Mouse (Mus musculus) embryonic facial prominence, embryonic 13.5 days (tissue): ENCODE measurements at regions not wholly inside any gene's neighbourhood (a gene's known extent, or its start where the extent isn't known, plus 50 kb on each side); places are given as distances from the start of the nearest gene placed in this dataset.

ENCODE experiments used
- ATAC-seq: fragments of 200-750 bp; cut with Nextera tagmentation; 2 replicates; pipeline ENCODE4 v1.8.0; 2017; ENCODE audit warnings: low read depth; ENCODE audit not compliant: insufficient number of reproducible peaks, insufficient read depth, low FRiP score, low TSS enrichment
- H3K27ac ChIP-seq: fragments of 300-500 bp; sonication (generic); 2 replicates; pipeline ENCODE4 v1.5.1; 2015; ENCODE audit warnings: moderate library complexity, mild to moderate bottlenecking, inconsistent platforms
- H3K27me3 ChIP-seq: fragments of 300-500 bp; sonication (generic); 2 replicates; pipeline ENCODE4 v1.6.1; 2015; ENCODE audit warnings: mild to moderate bottlenecking, inconsistent platforms
- H3K36me3 ChIP-seq: fragments of 300-500 bp; sonication (generic); 2 replicates; pipeline ENCODE4 v1.6.1; 2015; ENCODE audit warnings: mild to moderate bottlenecking, inconsistent platforms
- H3K4me1 ChIP-seq: fragments of 300-500 bp; sonication (generic); 2 replicates; pipeline ENCODE4 v1.6.1; 2015; ENCODE audit warnings: inconsistent platforms
- H3K4me2 ChIP-seq: fragments of 300-500 bp; sonication (generic); 2 replicates; pipeline ENCODE4 v1.6.1; 2015; ENCODE audit warnings: moderate library complexity, mild to moderate bottlenecking, inconsistent platforms
- H3K4me3 ChIP-seq: fragments of 300-500 bp; sonication (generic); 2 replicates; pipeline ENCODE4 v1.5.1; 2015; ENCODE audit warnings: mild to moderate bottlenecking, inconsistent platforms
- H3K9ac ChIP-seq: fragments of 300-500 bp; sonication (generic); 2 replicates; pipeline ENCODE4 v1.6.1; 2015; ENCODE audit warnings: mild to moderate bottlenecking, inconsistent platforms
- H3K9me3 ChIP-seq: fragments of 300-500 bp; sonication (generic); 2 replicates; pipeline ENCODE4 v1.6.1; 2016; ENCODE audit warnings: inconsistent platforms
- WGBS: fragments of 180-500 bp; shearing (Covaris S2); methylation state at CpG from one replicate; pipeline ENCODE4 v1.1.7; 2015; ENCODE audit warnings: mixed read lengths; 5-methylcytosine and 5-hydroxymethylcytosine counted together

DNA sequence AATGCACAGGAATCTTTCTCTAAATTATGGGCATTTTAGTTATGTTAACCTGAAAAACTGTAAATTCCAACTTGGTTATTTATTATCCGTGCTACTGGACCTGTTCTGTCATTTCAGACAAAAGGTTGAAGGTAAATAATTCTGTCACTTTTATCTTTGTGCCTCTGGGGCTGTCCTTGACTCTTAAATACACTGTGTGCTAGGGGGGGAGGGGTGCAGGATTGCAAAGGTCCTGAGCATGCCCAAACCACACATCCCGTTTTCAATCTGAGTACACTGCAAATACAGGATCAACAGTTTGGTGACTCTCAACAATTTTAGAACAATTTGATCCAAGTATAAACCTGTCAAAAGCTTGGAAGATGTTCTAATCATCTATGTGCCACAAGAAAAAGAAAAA lies 227.4 kb upstream of the Pabpc6 start:
- no peaks in the 10 kb centered on the region for H3K36me3 ChIP-seq
- WGBS, result 37% methylated on average over 2 of the region's 2 CpGs
- H3K4me3 ChIP-seq, result no peak overlapping the region

DNA sequence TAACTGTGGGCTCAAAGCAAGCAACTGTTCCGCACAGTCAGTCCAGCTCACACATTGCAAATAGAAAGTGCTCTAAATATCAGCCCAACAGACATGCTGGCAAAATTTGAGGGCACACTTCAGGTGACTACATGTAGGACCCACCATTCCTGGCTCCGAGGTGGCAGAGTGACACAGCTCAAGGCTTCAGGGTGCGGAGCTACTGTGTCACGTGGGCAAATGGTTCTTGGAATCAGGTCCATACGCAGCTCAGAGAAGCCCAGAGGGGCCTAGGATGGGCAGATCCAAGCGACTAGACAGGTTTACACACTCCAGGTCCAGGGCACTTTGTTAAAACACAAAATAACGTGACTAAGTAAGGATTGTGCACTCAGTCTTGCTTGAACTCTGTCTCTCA lies 226.2 kb upstream of the Pabpc6 start:
- Histone ChIP-seq H3K4me3 (no peak overlapping the region), H3K27me3 (no peaks in the 10 kb centered on the region), H3K27ac (no peak overlapping the region), H3K36me3 (no peaks in the 10 kb centered on the region), H3K9ac (no peak overlapping the region), H3K9me3 (no peaks in the 10 kb centered on the region), H3K4me1 (peaks cover 12% of the 10 kb centered on the region), H3K4me2 (no peak overlapping the region)
- ATAC-seq, result no peak
- WGBS, result 71% methylated on average over 7 of the region's 7 CpGs

More for the DNA sequence above, 227.4 kb upstream of the Pabpc6 start:
- H3K27me3 ChIP-seq, result no peaks in the 10 kb centered on the region
- ATAC-seq, result no peak
- H3K9me3 ChIP-seq, result no peaks in the 10 kb centered on the region
- H3K4me1 ChIP-seq, result peaks cover 12% of the 10 kb centered on the region
- H3K27ac ChIP-seq, result no peak overlapping the region
- H3K9ac ChIP-seq, result no peak overlapping the region
- no peak overlapping the region for H3K4me2 ChIP-seq

- no peak for ATAC-seq
- peaks cover 12% of the 10 kb centered on the region for H3K4me1 ChIP-seq
- H3K4me2 ChIP-seq, result no peak overlapping the region
- H3K4me3 ChIP-seq, result no peak overlapping the region
- 59% methylated on average over 19 of the region's 19 CpGs for WGBS
- H3K27ac ChIP-seq, result no peak overlapping the region
- H3K36me3 ChIP-seq, result no peaks in the 10 kb centered on the region
- no peak overlapping the region for H3K9ac ChIP-seq
- no peaks in the 10 kb centered on the region for H3K27me3 ChIP-seq
- no peaks in the 10 kb centered on the region for H3K9me3 ChIP-seq
Observed at GRCm38 (mm10) chr17:9894828-9895685, 225.5 kb upstream of the Pabpc6 start.

GRCm38 (mm10) chr17:9893966-9894365 lies 224.4 kb upstream of the Pabpc6 start:
- H3K4me3 ChIP-seq, result no peak overlapping the region
- ATAC-seq, result no peak
- no peaks in the 10 kb centered on the region for H3K36me3 ChIP-seq
- peaks cover 12% of the 10 kb centered on the region for H3K4me1 ChIP-seq
- H3K9me3 ChIP-seq, result no peaks in the 10 kb centered on the region
- H3K9ac ChIP-seq, result no peak overlapping the region
- no peaks in the 10 kb centered on the region for H3K27me3 ChIP-seq
- H3K4me2 ChIP-seq, result no peak overlapping the region
- WGBS, result 46% methylated on average over 6 of the region's 6 CpGs
- H3K27ac ChIP-seq, result no peak overlapping the region

DNA sequence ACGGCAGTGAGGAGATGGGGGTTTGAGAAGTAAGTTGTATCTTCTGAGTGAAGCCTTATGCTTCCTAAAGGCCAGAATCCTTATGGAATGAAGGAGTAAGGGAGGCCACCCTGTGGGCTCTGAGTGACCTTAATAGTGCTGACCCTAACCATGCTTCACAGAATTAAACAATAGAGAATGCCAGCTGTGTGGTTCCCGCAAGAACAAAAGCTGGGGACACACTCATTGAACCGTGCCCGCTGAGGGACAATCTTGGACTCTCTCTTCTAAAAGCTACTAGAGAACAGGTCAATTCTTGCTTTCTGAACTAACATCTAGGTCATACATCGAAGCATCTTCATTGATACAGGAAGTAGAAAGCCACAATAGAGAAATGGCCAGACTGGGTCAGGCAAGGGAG lies 223.3 kb upstream of the Pabpc6 start:
- WGBS, result 81% methylated on average over 5 of the region's 5 CpGs
- ATAC-seq, result no peak

DNA sequence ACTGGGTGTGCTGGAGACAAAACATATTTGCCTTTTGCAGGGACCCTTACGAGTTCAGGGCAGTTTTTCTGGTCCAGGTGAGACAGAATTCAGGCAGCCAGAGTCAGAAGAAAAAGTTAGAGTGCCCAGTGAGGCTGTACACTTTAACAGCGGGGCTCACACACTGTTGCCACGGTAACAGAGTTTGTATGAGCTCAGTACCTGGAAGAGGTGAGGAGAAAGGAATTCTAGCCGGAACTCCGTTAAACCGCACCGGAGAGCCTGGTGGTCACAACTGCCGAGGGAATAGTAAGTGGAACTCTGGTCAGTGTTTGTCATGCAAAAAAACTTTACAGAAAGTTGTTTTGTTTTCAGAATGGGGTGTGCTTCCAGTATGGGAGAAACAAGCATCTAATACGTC lies 222.6 kb upstream of the Pabpc6 start:
- H3K9me3 ChIP-seq, result no peaks in the 10 kb centered on the region
- no peaks in the 10 kb centered on the region for H3K36me3 ChIP-seq
- no peak overlapping the region for H3K9ac ChIP-seq
- no peaks in the 10 kb centered on the region for H3K27me3 ChIP-seq
- no peak for ATAC-seq
- H3K4me2 ChIP-seq, result no peak overlapping the region
- WGBS, result 78% methylated on average over 9 of the region's 9 CpGs
- peaks cover 12% of the 10 kb centered on the region for H3K4me1 ChIP-seq
- H3K4me3 ChIP-seq, result no peak overlapping the region
- no peak overlapping the region for H3K27ac ChIP-seq

More for the DNA sequence above, 223.3 kb upstream of the Pabpc6 start:
- Histone ChIP-seq H3K4me2 (no peak overlapping the region), H3K27me3 (no peaks in the 10 kb centered on the region), H3K4me1 (peaks cover 12% of the 10 kb centered on the region), H3K4me3 (no peak overlapping the region), H3K36me3 (no peaks in the 10 kb centered on the region), H3K9ac (no peak overlapping the region), H3K9me3 (no peaks in the 10 kb centered on the region), H3K27ac (no peak overlapping the region)

DNA sequence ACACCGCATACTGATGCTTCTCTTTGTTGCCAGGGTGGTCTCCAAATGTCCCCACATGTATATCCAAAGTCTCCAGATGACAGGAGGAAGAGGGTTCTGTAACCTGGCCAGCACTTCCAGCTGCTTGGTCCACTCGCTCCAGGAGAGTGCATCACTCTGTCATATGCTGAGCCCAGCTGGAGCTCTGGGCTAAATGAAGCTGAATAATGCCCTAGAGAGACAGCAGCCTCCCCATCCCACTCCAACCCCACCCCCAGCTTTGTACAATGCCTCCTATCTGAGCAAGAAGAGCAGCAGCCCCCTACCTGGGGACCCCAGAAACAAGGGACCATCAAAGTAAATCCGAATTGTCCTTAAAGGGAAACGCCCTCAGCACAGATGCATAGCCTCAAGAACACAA lies 219.0 kb upstream of the Pabpc6 start:
- ATAC-seq, result no peak
- H3K9me3 ChIP-seq, result no peaks in the 10 kb centered on the region
- H3K36me3 ChIP-seq, result no peaks in the 10 kb centered on the region
- WGBS, result 79% methylated on average over 4 of the region's 4 CpGs
- H3K4me2 ChIP-seq, result no peak overlapping the region
- no peak overlapping the region for H3K9ac ChIP-seq
- H3K27me3 ChIP-seq, result no peaks in the 10 kb centered on the region
- no peak overlapping the region for H3K4me3 ChIP-seq
- H3K4me1 ChIP-seq, result no peaks in the 10 kb centered on the region
- H3K27ac ChIP-seq, result no peak overlapping the region

DNA sequence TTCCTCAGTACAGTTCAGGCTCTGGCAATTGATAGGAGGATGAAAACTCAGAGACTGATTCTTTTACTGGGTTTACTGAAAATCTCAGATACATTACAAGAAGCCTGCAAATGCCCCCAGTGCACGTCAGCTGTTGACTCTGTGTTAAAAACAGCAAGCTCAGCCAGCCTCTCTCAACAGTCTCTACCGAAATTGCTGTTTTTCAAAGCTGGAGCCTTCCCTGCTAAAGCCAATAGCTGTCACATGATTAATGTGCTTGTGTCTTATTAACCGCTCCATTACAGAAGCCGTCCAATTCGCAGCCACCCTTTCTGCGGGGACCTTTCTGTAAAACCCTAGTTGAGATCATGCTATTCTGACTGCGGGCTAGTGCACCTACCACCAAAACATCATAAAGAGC lies 215.6 kb upstream of the Pabpc6 start:
- H3K9me3 ChIP-seq, result no peaks in the 10 kb centered on the region
- H3K36me3 ChIP-seq, result no peaks in the 10 kb centered on the region
- no peak overlapping the region for H3K27ac ChIP-seq
- H3K4me3 ChIP-seq, result no peak overlapping the region
- H3K4me1 ChIP-seq, result no peaks in the 10 kb centered on the region
- ATAC-seq, result no peak
- 79% methylated on average over 7 of the region's 7 CpGs for WGBS
- no peak overlapping the region for H3K9ac ChIP-seq
- no peak overlapping the region for H3K4me2 ChIP-seq
- H3K27me3 ChIP-seq, result no peaks in the 10 kb centered on the region

DNA sequence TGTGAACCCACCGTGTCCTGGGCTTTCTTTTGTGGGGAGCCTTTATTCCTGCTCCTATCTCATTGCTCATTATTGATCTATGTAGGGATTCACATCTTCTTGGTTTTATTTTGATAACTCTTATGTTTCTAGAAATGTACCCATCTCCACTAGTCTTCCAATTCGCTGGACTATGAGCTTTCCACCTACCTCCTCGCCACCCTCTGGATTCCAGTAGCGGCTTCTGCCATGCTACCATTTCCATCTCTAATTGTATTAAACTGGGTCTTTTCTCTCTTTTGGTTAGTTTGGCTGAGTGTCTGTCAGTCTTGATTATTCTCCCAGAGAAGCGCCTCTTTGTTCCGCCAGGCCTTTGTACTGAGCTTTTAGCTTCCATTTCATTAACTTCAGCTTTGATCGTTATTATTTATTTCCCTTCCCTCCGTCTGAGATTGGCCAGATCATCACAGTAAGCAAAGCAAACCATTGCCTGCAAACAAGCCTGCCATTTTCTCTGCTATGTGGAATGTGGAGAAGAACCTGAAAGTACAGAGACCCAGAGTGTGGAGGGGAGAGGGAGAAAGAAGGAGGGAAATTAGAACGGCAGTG lies 213.2 kb upstream of the Pabpc6 start:
- no peak overlapping the region for H3K4me3 ChIP-seq
- 67% methylated on average over 9 of the region's 9 CpGs for WGBS
- H3K27ac ChIP-seq, result no peak overlapping the region

GRCm38 (mm10) chr17:9879556-9880206 lies 210.2 kb upstream of the Pabpc6 start:
- Histone ChIP-seq H3K9me3 (no peaks in the 10 kb centered on the region), H3K36me3 (no peaks in the 10 kb centered on the region), H3K9ac (no peak overlapping the region), H3K4me2 (no peak overlapping the region), H3K4me3 (no peak overlapping the region), H3K4me1 (no peaks in the 10 kb centered on the region), H3K27ac (no peak overlapping the region), H3K27me3 (no peaks in the 10 kb centered on the region)
- ATAC-seq, result no peak
- WGBS, result 72% methylated on average over 12 of the region's 12 CpGs

More for the DNA sequence above, 213.2 kb upstream of the Pabpc6 start:
- Histone ChIP-seq H3K4me1 (no peaks in the 10 kb centered on the region), H3K4me2 (no peak overlapping the region), H3K9me3 (no peaks in the 10 kb centered on the region), H3K36me3 (no peaks in the 10 kb centered on the region), H3K9ac (no peak overlapping the region), H3K27me3 (no peaks in the 10 kb centered on the region)
- ATAC-seq, result no peak

GRCm38 (mm10) chr17:9873695-9874094 lies 204.2 kb upstream of the Pabpc6 start:
- Histone ChIP-seq H3K4me1 (no peaks in the 10 kb centered on the region), H3K36me3 (no peaks in the 10 kb centered on the region), H3K4me2 (no peak overlapping the region), H3K9ac (no peak overlapping the region), H3K9me3 (no peaks in the 10 kb centered on the region), H3K27me3 (no peaks in the 10 kb centered on the region), H3K27ac (no peak overlapping the region), H3K4me3 (no peak overlapping the region)
- 77% methylated on average over 10 of the region's 10 CpGs for WGBS
- ATAC-seq, result no peak

- Histone ChIP-seq H3K27ac (no peak overlapping the region), H3K4me1 (no peaks in the 10 kb centered on the region), H3K4me3 (no peak overlapping the region), H3K4me2 (no peak overlapping the region), H3K9ac (no peak overlapping the region), H3K9me3 (no peaks in the 10 kb centered on the region), H3K27me3 (no peaks in the 10 kb centered on the region), H3K36me3 (no peaks in the 10 kb centered on the region)
- WGBS, result 71% methylated on average over 3 of the region's 3 CpGs
- ATAC-seq, result no peak
Observed at GRCm38 (mm10) chr17:9870237-9870636, 200.7 kb upstream of the Pabpc6 start.
